Mouse (Mus musculus) midbrain, embryonic 13.5 days (tissue): ENCODE results near the gene Zbtb48. TPM values are rescaled to one million over a fixed set of nuclear protein-coding genes. Genes with fewer than 3 reads are reported as not detected.
A peak's percentile ranks its signal among the peaks of the same experiment; 100 is the strongest.

Experiments used
- ATAC-seq: fragments of 200-750 bp; cut with Nextera tagmentation; 2 replicates; pipeline ENCODE4 v1.8.0; 2017; ENCODE audit warnings: mild to moderate bottlenecking, moderate TSS enrichment, moderate library complexity
- H3K27ac ChIP-seq: fragments of 300-500 bp; sonication (generic); 2 replicates; pipeline ENCODE4 v1.5.1; 2015; ENCODE audit warnings: inconsistent platforms, mild to moderate bottlenecking, moderate library complexity
- H3K27me3 ChIP-seq: fragments of 300-500 bp; sonication (generic); 2 replicates; pipeline ENCODE4 v1.6.1; 2015; ENCODE audit warnings: mild to moderate bottlenecking, inconsistent platforms
- H3K36me3 ChIP-seq: fragments of 300-500 bp; sonication (generic); 2 replicates; pipeline ENCODE4 v1.6.1; 2015; ENCODE audit warnings: mild to moderate bottlenecking, inconsistent platforms
- H3K4me1 ChIP-seq: fragments of 300-500 bp; sonication (generic); replicated peaks from 2 replicates; pipeline ENCODE4 v1.6.1; 2015; ENCODE audit warnings: inconsistent platforms
- H3K4me2 ChIP-seq: fragments of 300-500 bp; sonication (generic); replicated peaks from 2 replicates; pipeline ENCODE4 v1.6.1; 2015; ENCODE audit warnings: moderate library complexity, mild to moderate bottlenecking, inconsistent platforms
- H3K4me3 ChIP-seq: fragments of 300-500 bp; sonication (generic); replicated peaks from 2 replicates; pipeline ENCODE4 v1.5.1; 2015; ENCODE audit warnings: mild to moderate bottlenecking, inconsistent platforms
- H3K9ac ChIP-seq: fragments of 300-500 bp; sonication (generic); replicated peaks from 2 replicates; pipeline ENCODE4 v1.6.1; 2015; ENCODE audit warnings: mild to moderate bottlenecking, inconsistent platforms
- H3K9me3 ChIP-seq: fragments of 300-500 bp; sonication (generic); 2 replicates; pipeline ENCODE4 v1.6.1; 2016; ENCODE audit warnings: mild to moderate bottlenecking, inconsistent platforms
- WGBS: fragments of 180-500 bp; shearing (Covaris S2); methylation state at CpG from one replicate; pipeline ENCODE4 v1.1.7; 2015; 5-methylcytosine and 5-hydroxymethylcytosine counted together
- polyA plus RNA-seq: library from polyadenylated mRNA; unstranded; fragments of >200 nt; fragmentation: Nextera tagmentation; extraction: Ambion mirVana; gene quantifications from 2 replicates; pipeline ENCODE4 v1.2.1, GENCODE M21; 2015

Gene Zbtb48
- polyA plus RNA-seq, 1 experiment from 2014 or later, result 17.9 TPM

GRCm38 (mm10) chr4:152008622-152009075, 18.8 kb downstream of the Zbtb48 start, which contains the start of gene Klhl21:
Klhl21 (plus strand) TSS chr4:152008803.
- peaks cover 44% of the 10 kb centered on the region for H3K4me1 ChIP-seq
- H3K4me2 ChIP-seq, result peak within 1 kb of the TSS; percentile 100
- H3K9ac ChIP-seq, result peak within 1 kb of the TSS; percentile 68
- H3K4me3 ChIP-seq, result peak within 1 kb of the TSS; percentile 62
- no peaks in the 10 kb centered on the region for H3K9me3 ChIP-seq
- WGBS, result under 1% methylated on average over 45 of the region's 45 CpGs
- H3K27me3 ChIP-seq, result peaks cover 49% of the 10 kb centered on the region
- peak; percentile 83 for ATAC-seq
- peak within 1 kb of the TSS; percentile 54 for H3K27ac ChIP-seq
- H3K36me3 ChIP-seq, result no peaks in the 10 kb centered on the region; the same call in 1 of the 2 replicates

- 0 out of 2 replicates have a peak, but pooled peaks have one; percentile 24 for ATAC-seq
- H3K4me2 ChIP-seq, result peak overlapping the region; percentile 100
- WGBS, result under 1% methylated on average over 14 of the region's 14 CpGs
- H3K27ac ChIP-seq, result no peak overlapping the region
- peak overlapping the region; percentile 68 for H3K9ac ChIP-seq
- H3K4me3 ChIP-seq, result peak overlapping the region; percentile 62
- H3K36me3 ChIP-seq, result no peaks in the 10 kb centered on the region
- H3K27me3 ChIP-seq, result peaks cover 49% of the 10 kb centered on the region
- no peaks in the 10 kb centered on the region for H3K9me3 ChIP-seq
- peaks cover 44% of the 10 kb centered on the region for H3K4me1 ChIP-seq
Measured at GRCm38 (mm10) chr4:152008148-152008500, 19.3 kb downstream of the Zbtb48 start.

- H3K36me3 ChIP-seq, result no peaks in the 10 kb centered on the region
- peak overlapping the region; percentile 62 for H3K4me3 ChIP-seq
- WGBS, result 5% methylated on average over 8 of the region's 8 CpGs
- peaks cover 49% of the 10 kb centered on the region for H3K27me3 ChIP-seq
- no peaks in the 10 kb centered on the region for H3K9me3 ChIP-seq
- H3K4me2 ChIP-seq, result peak overlapping the region; percentile 100
- H3K27ac ChIP-seq, result no peak overlapping the region
- peaks cover 44% of the 10 kb centered on the region for H3K4me1 ChIP-seq
- no peak for ATAC-seq
- H3K9ac ChIP-seq, result peak overlapping the region; percentile 23; the same call in 1 of the 2 replicates
Measured at GRCm38 (mm10) chr4:152007481-152008147, 19.9 kb downstream of the Zbtb48 start.

GRCm38 (mm10) chr4:152006812-152007211, 20.7 kb downstream of the Zbtb48 start:
- no peaks in the 10 kb centered on the region for H3K9me3 ChIP-seq
- 21% methylated on average over 3 of the region's 3 CpGs for WGBS
- H3K4me1 ChIP-seq, result peaks cover 44% of the 10 kb centered on the region
- H3K36me3 ChIP-seq, result no peaks in the 10 kb centered on the region
- peaks cover 49% of the 10 kb centered on the region for H3K27me3 ChIP-seq
- H3K9ac ChIP-seq, result no peak overlapping the region
- H3K4me2 ChIP-seq, result no peak overlapping the region
- no peak overlapping the region for H3K4me3 ChIP-seq
- ATAC-seq, result no peak
- no peak overlapping the region for H3K27ac ChIP-seq

- no peak for ATAC-seq
- WGBS, result 83% methylated on average over 6 of the region's 6 CpGs
- peaks cover 46% of the 10 kb centered on the region for H3K27me3 ChIP-seq
- H3K4me2 ChIP-seq, result no peak overlapping the region
- peaks cover 39% of the 10 kb centered on the region for H3K4me1 ChIP-seq
- H3K9ac ChIP-seq, result no peak overlapping the region
- H3K36me3 ChIP-seq, result no peaks in the 10 kb centered on the region
- H3K9me3 ChIP-seq, result no peaks in the 10 kb centered on the region
- no peak overlapping the region for H3K27ac ChIP-seq
- H3K4me3 ChIP-seq, result no peak overlapping the region
Measured at GRCm38 (mm10) chr4:152006137-152006536, 21.3 kb downstream of the Zbtb48 start.

- Histone ChIP-seq H3K4me1 (peaks cover 7% of the 10 kb centered on the region), H3K27ac (no peak overlapping the region), H3K4me3 (no peak overlapping the region), H3K36me3 (no peaks in the 10 kb centered on the region), H3K27me3 (peaks cover 13% of the 10 kb centered on the region), H3K9ac (no peak overlapping the region), H3K9me3 (no peaks in the 10 kb centered on the region), H3K4me2 (no peak overlapping the region)
- WGBS, result 91% methylated on average over 3 of the region's 3 CpGs
- no peak for ATAC-seq
Measured at GRCm38 (mm10) chr4:152002063-152002462, 25.4 kb downstream of the Zbtb48 start.

- H3K4me2 ChIP-seq, result no peak overlapping the region
- H3K27me3 ChIP-seq, result peaks cover 5% of the 10 kb centered on the region
- no peak for ATAC-seq
- whole genome bisulfite sequencing, result 64% methylated on average over 4 of the region's 4 CpGs
- no peaks in the 10 kb centered on the region for H3K36me3 ChIP-seq
- H3K4me1 ChIP-seq, result peaks cover 11% of the 10 kb centered on the region
- no peak overlapping the region for H3K9ac ChIP-seq
- H3K27ac ChIP-seq, result no peak overlapping the region
- H3K9me3 ChIP-seq, result no peaks in the 10 kb centered on the region
- H3K4me3 ChIP-seq, result no peak overlapping the region
Measured at GRCm38 (mm10) chr4:152001335-152001734, 26.1 kb downstream of the Zbtb48 start.

- Histone ChIP-seq H3K36me3 (no peaks in the 10 kb centered on the region), H3K4me2 (no peak overlapping the region), H3K9me3 (no peaks in the 10 kb centered on the region), H3K27ac (no peak overlapping the region), H3K9ac (no peak overlapping the region), H3K4me1 (peaks cover 11% of the 10 kb centered on the region), H3K27me3 (peaks cover 3% of the 10 kb centered on the region; the same call in 1 of the 2 replicates), H3K4me3 (no peak overlapping the region)
- ATAC-seq, result no peak
- WGBS, result 50% methylated on average over 4 of the region's 4 CpGs
Measured at GRCm38 (mm10) chr4:152000906-152001305, 26.6 kb downstream of the Zbtb48 start.

GRCm38 (mm10) chr4:151999481-151999880, 28.0 kb downstream of the Zbtb48 start:
- Histone ChIP-seq H3K36me3 (no peaks in the 10 kb centered on the region), H3K4me3 (no peak overlapping the region), H3K27me3 (no peaks in the 10 kb centered on the region), H3K4me2 (no peak overlapping the region), H3K9me3 (no peaks in the 10 kb centered on the region), H3K27ac (no peak overlapping the region), H3K4me1 (peaks cover 14% of the 10 kb centered on the region), H3K9ac (no peak overlapping the region)
- WGBS, result 63% methylated on average over 3 of the region's 3 CpGs
- no peak for ATAC-seq

GRCm38 (mm10) chr4:151997701-151998100, 29.8 kb downstream of the Zbtb48 start:
- Histone ChIP-seq H3K4me1 (peaks cover 29% of the 10 kb centered on the region), H3K9ac (no peak overlapping the region), H3K27me3 (no peaks in the 10 kb centered on the region), H3K27ac (no peak overlapping the region), H3K4me3 (0 out of 2 replicates have a peak overlapping the region, but pooled peaks have one; percentile 73), H3K4me2 (peak overlapping the region; percentile 68), H3K36me3 (peaks cover 7% of the 10 kb centered on the region), H3K9me3 (no peaks in the 10 kb centered on the region)
- WGBS, result 75% methylated on average over 3 of the region's 3 CpGs
- no peak for ATAC-seq

GRCm38 (mm10) chr4:151996951-151997222, 30.6 kb downstream of the Zbtb48 start:
- WGBS, result 4% methylated on average over 13 of the region's 13 CpGs
- peak overlapping the region; percentile 90 for H3K27ac ChIP-seq

GRCm38 (mm10) chr4:151996173-151996950, 31.1 kb downstream of the Zbtb48 start, which contains the start of gene Phf13:
Phf13 (minus strand) TSS chr4:151996258.
- Histone ChIP-seq H3K27ac (peak within 1 kb of the TSS; percentile 90), H3K4me2 (peak within 1 kb of the TSS; percentile 91), H3K36me3 (peaks cover 21% of the 10 kb centered on the region), H3K9me3 (no peaks in the 10 kb centered on the region), H3K4me3 (peak within 1 kb of the TSS; percentile 73), H3K27me3 (no peaks in the 10 kb centered on the region), H3K9ac (peak within 1 kb of the TSS; percentile 93), H3K4me1 (peaks cover 29% of the 10 kb centered on the region)
- ATAC-seq, result peak; percentile 97
- under 1% methylated on average over 91 of the region's 94 CpGs for WGBS

More at GRCm38 (mm10) chr4:151996951-151997222, 30.6 kb downstream of the Zbtb48 start:
- Histone ChIP-seq H3K36me3 (peaks cover 16% of the 10 kb centered on the region), H3K27me3 (no peaks in the 10 kb centered on the region), H3K4me1 (peaks cover 29% of the 10 kb centered on the region), H3K9ac (peak overlapping the region; percentile 79), H3K9me3 (no peaks in the 10 kb centered on the region), H3K4me2 (peak overlapping the region; percentile 68), H3K4me3 (peak overlapping the region; percentile 73)
- no peak for ATAC-seq
